Mouse (Mus musculus) bone marrow macrophage, adult 2 months (primary cell): ENCODE measurements around the gene Fgfr2. TPM values are rescaled to one million over a fixed set of nuclear protein-coding genes. Genes with fewer than 3 reads are reported as not detected.

ENCODE experiments used
- H3K27ac ChIP-seq: 2 replicates; pipeline ENCODE4 v1.5.1; 2012; ENCODE audit warnings: low read depth, low read length; ENCODE audit not compliant: insufficient read depth
- H3K4me1 ChIP-seq: 2 replicates; pipeline ENCODE4 v1.6.1; 2012; ENCODE audit warnings: low read length; ENCODE audit not compliant: control insufficient read depth, insufficient read depth
- H3K4me3 ChIP-seq: 2 replicates; pipeline ENCODE4 v1.5.1; 2012; ENCODE audit warnings: mild to moderate bottlenecking, low read length, moderate library complexity; ENCODE audit not compliant: insufficient read depth
- CTCF ChIP-seq: IDR thresholded peaks from 2 replicates; pipeline ENCODE4 v1.5.1; 2012; ENCODE audit warnings: low read depth, mild to moderate bottlenecking, low read length, moderate library complexity
- POLR2A ChIP-seq: IDR thresholded peaks from 2 replicates; pipeline ENCODE4 v1.6.1; 2012; ENCODE audit warnings: mild to moderate bottlenecking, low read depth, low read length, borderline replicate concordance
- polyA plus RNA-seq: library from polyadenylated mRNA; stranded (reverse); fragments of >200 nt; gene quantifications from 2 replicates; pipeline ENCODE4 v1.2.4, GENCODE M21; 2012; ENCODE audit not compliant: missing spikeins, insufficient read depth, insufficient read length

Gene Fgfr2
- polyA plus RNA-seq, 1 experiment = 0.27 TPM

DNA sequence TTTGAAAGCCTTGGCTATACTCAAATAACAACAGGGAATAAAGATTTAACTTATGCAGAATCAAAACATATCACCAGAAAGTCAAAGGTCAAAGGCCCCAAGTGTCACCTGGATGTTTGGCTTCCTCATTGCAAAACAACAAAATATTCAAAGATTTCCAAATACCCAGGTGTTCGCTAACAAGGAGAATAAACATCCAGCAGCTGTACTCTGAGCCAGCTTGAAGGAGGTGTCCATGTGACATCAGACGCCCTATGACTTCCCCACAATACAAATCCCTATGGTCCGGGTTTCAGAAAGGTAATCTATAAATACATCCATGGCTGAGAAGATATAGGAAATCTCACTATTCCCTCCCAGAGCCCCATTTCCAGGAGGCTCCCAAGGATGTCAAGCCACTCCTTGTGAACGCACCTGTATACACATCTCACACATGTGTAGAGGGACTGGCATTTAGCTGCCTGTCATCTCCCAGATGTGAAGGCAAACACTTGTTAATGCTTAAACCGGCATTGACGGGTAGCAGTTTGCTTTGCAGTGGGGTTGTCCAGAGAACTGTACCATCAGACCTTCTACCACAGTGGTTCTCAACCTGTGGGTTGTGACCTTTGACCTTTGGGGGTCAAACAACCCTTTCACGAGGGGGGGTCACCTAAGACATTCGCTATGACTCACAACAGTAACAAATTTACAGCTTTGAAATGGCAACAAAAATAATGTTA is 2900.4 kb downstream of the Fgfr2 start:
- no peak for TF ChIP-seq CTCF
- no peak for TF ChIP-seq POLR2A
- Histone ChIP-seq H3K4me3 (no peak overlapping the region), H3K27ac (no peak overlapping the region), H3K4me1 (no peaks in the 10 kb centered on the region)

DNA sequence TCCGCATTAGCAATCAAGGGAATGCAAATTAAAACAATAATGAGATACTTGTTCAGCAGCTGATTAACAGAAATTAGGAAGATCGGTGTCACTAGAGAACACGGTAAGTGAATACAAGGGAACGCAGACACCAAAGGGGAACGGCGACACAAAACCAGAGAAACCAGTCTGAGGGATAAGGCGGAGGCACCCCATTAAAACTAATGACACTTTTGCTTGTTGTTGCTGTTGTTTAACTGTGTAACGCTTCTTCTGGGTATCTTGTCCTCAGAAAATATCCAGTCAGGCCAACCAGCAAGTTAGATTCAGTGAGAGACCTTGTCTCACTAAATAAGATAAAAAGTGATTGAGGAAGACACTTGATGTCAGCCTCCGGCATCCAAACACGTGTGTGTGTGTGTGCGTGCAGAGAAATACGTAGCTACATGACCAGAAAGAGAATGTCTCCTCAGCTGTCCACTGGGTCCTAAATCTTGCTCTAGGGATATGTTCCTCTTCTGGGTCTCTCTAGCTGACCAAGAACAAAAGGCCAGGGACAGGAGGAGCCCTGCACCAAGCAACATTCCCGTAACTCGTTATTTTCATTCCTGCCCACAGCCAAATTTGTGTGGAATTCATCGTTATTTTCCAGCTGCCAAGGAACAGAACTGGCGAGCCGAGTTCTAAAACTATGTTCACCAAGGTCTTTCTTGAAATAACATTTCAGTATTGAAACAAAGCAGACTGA is 2901.3 kb downstream of the Fgfr2 start:
- Histone ChIP-seq H3K4me3 (no peak overlapping the region), H3K4me1 (no peaks in the 10 kb centered on the region), H3K27ac (no peak overlapping the region)
- no peak for TF ChIP-seq POLR2A
- TF ChIP-seq CTCF = no peak

DNA sequence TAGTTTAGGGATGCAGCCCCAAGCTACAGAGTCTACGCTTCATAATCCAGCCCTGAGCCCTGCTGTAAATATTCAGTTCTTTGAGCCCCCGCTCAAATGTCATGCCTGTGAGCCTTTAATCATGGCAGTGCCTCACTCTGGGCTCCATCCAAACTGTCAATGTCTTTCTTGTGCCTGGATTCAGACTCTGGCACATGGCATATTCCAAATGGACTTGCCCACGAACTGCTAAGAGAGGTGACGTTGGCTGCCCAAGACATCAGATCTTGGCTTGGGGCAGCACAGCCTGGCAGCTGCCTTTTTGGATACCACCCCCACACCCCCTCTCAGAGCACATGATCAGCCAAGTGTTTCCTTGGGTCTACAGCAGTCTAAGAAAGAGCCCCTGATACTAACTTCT is 2902.5 kb downstream of the Fgfr2 start:
- no peak overlapping the region for H3K27ac ChIP-seq
- no peak for TF ChIP-seq POLR2A
- TF ChIP-seq CTCF = no peak
- no peak overlapping the region for H3K4me3 ChIP-seq
- H3K4me1 ChIP-seq = no peaks in the 10 kb centered on the region

DNA sequence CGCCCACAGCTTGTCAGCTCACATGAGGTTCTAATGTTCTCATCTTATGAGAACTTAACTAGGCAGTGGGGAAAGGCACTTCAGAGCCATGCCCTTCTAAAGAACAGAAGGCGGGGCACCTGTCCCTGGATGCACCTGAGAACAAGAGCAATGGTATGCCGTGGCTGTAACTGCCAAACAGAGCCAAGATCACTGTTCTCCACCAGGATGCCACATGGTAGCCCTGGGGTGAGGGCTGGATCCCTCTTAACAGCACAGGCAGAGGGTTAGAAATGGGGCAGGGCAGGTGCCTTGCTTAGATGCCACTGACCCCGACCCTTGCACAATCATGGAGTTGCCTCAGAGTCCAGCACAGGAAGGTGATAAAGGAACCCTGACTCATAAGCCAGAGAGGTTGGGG is 2903.3 kb downstream of the Fgfr2 start:
- Histone ChIP-seq H3K4me3 (no peak overlapping the region), H3K27ac (no peak overlapping the region), H3K4me1 (no peaks in the 10 kb centered on the region)
- TF ChIP-seq CTCF (no peak), POLR2A (no peak)

DNA sequence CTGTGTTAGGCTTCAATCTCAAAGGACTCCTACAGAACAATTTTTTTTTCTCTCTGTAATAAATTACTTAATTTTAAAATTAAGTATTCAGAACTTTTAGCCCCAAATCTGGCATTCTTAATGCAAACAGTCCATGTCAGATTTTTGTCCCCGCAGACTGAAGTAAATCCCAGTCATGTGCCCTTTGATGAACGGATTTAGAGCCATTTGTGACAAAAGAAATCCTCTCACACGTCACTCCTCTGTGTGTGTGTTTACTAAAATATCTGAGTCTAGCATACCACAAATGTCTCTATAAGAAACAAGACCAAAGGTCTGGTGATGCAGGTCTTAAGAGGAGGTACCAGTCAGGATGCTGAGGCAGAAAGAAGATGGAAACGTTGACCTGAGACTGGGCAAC is 2906.9 kb downstream of the Fgfr2 start:
- TF ChIP-seq CTCF (no peak), POLR2A (no peak)
- H3K27ac ChIP-seq = no peak overlapping the region
- H3K4me3 ChIP-seq = no peak overlapping the region
- H3K4me1 ChIP-seq = no peaks in the 10 kb centered on the region

DNA sequence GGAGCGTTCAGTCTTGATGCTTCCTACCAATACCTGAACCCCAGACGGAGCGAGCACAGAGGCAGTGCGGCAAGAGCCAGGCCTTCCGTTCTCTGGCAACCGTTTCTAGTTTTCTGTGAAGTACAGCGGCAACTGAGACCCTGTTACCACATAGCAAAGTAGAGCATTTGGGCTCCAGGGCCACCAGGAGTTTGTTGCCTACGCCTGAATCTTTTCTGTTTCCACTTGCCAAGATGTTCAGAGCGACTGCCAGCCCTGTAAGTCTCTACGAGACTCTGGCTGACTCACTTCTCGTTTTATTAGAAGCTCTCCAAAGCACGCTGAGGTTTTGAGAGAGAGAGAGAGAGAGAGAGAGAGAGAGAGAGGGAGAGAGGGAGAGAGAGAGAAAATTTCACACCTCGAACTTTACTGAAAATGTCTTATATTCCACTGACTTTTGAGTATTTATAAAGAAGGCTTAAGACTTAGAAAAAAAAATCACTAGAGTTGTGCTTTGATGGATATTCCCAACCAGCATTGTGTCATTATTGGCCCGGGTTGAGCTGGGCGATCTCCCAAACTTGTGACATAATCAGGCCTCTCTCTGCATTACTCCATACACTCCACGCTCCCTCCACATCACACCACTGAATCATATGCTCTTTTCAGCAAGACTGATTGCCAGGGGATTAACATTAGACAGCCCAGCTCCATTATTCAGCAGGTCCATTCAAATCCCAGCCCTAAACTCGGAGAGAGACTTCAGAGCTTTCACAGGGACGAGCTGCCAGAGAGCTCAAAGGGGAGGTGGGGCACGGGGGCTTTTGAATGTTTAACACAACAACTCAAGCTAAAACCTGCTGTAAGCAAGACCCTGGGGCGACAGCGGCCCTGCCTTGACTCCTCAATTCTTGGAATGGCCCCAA is 2907.6 kb downstream of the Fgfr2 start:
- H3K4me1 ChIP-seq = no peaks in the 10 kb centered on the region
- no peak overlapping the region for H3K27ac ChIP-seq
- no peak for TF ChIP-seq CTCF
- TF ChIP-seq POLR2A = no peak
- no peak overlapping the region for H3K4me3 ChIP-seq

DNA sequence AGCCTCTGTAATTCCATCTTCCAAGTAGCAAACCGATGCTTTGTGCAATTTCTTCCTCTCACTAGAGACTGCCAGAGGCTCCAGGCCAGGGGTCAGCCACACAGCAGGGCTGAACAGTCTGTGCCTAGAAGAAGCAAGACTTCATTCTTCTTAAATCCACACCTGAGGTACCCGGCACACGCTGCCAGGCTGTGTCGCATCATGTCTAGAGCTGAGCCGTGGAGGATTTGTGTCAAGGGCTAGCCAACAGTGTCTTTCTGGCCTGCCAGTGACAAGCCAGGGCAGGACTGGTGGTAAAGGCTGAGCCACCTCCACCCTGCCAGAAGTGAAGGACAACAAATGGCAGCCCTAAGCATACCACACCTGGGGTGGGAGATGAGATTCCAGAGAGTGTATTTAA is 2910.0 kb downstream of the Fgfr2 start:
- TF ChIP-seq POLR2A (no peak), CTCF (no peak)
- Histone ChIP-seq H3K27ac (no peak overlapping the region), H3K4me1 (no peaks in the 10 kb centered on the region), H3K4me3 (no peak overlapping the region)

DNA sequence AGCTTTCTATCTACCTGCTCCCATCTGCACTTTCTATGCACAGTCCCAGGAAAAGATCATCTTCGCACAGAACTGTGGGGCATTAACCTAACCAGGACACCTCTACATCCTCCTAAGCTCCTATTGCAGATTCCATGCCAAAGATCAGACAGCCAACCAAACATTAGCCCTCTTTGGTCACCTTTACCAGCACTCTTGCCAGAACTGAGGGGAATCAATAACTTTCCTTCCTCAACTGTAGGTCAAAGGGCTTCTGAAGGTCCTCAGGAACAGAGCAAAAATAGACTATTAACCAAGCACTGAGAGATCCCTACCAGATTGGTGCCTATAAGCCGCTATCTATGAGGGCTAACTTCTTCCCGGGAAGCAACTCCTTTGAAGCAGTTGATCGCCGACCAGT is 2911.7 kb downstream of the Fgfr2 start:
- no peak for TF ChIP-seq POLR2A
- TF ChIP-seq CTCF = no peak
- no peaks in the 10 kb centered on the region for H3K4me1 ChIP-seq
- no peak overlapping the region for H3K4me3 ChIP-seq
- no peak overlapping the region for H3K27ac ChIP-seq

DNA sequence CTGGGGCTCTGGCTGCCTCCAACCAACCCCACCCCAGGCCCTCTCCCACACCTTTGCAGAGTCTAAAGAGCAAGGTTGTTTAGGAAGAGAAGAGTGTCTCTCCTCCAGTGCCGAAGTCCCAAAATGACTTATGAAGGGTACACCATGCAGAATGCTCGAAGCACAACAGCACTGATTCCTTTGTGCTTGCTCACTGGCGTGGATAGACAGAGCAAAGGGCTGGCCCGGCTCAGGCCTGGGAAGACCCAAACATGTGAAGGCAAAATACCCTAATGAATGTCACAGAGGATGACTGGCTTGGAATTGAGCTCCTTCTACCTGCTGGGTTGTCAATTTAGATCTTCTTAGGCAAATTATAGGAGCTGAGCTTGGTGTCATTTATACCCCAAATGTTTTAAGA is 2914.5 kb downstream of the Fgfr2 start:
- TF ChIP-seq CTCF (no peak), POLR2A (no peak)
- no peaks in the 10 kb centered on the region for H3K4me1 ChIP-seq
- no peak overlapping the region for H3K27ac ChIP-seq
- H3K4me3 ChIP-seq = no peak overlapping the region
